Mouse (Mus musculus) embryo, embryonic 10 days (tissue): Measurements from ENCODE around the gene Mpig6b.

ENCODE experiments used
- DNase-seq: peaks from one replicate; pipeline ENCODE4 v3.0.0-alpha.2; 2015; ENCODE audit warnings: low spot score

Mpig6b gene

DNA sequence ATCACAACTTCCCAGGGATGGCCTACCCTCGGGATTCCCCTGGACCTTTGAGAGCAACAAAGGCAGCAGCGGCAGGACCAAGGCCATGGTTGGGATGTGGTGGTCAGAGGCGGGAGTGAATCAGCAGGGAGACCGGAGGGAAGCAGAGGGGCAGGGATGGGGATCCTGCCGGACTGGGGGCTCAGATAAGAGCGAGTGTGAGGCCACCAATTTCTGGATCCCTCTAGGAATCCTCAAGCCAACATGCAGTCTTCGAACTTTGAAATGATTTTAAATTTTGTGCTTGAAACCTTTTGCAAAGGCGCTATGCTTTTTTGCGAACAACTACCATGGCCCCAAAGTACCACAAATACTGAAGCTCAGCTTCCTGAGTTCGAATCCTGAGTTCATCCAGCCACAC, at the start of gene Mpig6b:
TSS of gene Mpig6b (minus strand) at position 101 of the 400 bp plus-strand sequence.
- DNase-seq: no peak

DNA sequence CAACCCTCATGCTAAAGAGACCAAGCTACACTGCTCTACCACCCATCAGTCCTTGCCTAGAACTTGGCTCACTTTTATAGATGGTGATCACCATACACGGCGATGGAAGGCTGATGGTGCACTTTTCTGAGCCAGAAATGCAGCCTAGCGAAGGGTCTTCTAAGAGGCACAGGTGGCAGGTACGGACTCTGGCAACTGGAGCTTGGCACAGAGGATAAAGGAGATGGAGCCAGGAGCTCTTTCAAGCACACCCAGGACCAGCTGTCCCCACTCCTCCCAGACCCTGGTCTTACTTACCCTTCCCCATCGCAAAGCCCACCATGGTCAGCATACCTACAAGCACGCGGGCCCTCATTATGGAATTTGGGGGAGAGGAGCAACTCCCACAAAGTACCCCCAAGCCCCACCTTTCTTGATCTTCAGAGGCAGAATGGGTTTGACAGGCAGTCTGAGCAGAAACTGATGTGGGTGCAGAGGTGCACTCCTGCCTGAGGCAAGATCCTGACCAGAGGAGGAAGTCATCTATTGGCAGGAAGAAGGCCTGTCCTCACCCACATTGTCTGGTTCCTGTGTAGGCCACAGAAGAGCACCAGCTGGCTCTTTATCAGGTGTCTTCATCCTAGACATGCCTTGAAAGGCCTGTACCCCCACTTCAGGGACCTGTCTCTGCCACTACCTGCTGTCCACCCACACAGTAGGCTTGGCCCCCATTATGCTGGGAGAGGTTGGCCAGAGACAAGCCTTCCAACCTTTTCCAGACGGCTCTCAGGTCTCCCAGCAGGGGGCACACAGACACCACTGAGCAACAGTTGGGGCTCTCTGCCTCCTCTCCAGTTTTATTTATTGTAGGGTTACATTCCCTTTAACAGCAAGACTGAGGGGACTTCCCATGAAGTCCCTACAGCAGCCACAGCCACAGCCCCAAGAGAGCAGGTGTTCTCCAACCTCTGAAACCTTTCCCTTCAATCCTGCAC, 49.3 kb upstream of the Mpig6b start, which contains the start of gene Ly6g5b:
TSS of gene Ly6g5b (minus strand) at position 383 of the 974 bp plus-strand sequence.
- DNase-seq: peak; percentile 23

DNA sequence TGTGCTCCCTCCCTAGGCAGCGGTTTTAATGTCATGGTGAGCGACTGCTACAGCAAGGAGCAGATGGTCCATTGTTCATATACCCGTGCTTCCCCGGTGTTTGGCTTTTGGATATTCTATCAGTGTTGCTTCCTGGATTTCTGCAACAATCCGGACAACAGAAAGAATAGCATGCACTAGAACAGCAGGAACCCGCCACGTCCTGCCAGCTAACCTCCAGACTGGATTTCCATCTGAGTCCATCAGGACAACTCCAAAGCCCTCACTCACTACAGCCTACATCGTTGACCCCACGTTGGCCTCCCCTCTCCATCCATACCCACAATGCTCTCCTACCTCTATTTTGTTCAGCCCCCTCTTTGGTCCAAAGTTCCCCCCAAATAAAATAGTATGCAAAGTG, 45.8 kb upstream of the Mpig6b start:
- no peak for DNase-seq

DNA sequence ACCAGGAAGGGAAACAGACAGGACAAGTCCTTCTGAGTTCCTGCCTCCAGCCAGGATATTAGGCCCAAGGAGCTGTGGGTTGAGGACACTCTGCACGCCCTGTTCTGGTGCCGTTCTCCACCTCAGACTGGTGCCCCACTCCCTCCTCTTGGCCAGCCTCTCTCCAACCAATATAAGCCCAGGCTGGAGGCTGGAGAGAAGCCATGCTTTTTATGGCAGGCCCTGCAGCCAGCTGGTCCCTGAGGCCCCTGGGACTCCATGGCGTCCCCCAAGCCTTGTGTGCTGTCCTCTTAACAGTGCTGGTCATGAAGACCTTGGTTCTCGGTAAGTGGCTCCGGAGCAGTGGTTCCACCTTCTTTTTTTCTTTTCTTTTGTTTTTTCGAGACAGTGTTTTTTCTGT, 42.1 kb upstream of the Mpig6b start, which contains the start of gene Ly6g5c:
TSS of gene Ly6g5c (plus strand) at position 183 of the 400 bp plus-strand sequence.
- no peak for DNase-seq

DNA sequence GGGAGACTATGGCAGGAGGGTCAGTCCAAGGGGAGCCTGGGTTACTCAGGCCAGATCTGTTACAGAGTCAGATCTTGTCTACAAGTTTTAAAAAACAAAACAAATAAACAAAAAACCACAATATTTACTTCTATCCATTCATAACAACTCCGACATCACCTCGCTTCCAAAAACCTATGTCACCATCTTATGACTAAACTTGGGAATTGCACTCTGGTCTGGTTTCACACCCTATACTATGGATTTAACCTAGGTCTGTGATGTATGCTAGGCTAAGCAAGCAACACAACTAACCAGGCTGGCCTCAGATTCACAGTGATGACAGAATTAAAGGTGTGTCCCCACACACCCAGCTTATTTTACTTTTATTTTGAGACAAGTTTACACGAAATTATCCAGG, 40.5 kb upstream of the Mpig6b start:
- DNase-seq: no peak

DNA sequence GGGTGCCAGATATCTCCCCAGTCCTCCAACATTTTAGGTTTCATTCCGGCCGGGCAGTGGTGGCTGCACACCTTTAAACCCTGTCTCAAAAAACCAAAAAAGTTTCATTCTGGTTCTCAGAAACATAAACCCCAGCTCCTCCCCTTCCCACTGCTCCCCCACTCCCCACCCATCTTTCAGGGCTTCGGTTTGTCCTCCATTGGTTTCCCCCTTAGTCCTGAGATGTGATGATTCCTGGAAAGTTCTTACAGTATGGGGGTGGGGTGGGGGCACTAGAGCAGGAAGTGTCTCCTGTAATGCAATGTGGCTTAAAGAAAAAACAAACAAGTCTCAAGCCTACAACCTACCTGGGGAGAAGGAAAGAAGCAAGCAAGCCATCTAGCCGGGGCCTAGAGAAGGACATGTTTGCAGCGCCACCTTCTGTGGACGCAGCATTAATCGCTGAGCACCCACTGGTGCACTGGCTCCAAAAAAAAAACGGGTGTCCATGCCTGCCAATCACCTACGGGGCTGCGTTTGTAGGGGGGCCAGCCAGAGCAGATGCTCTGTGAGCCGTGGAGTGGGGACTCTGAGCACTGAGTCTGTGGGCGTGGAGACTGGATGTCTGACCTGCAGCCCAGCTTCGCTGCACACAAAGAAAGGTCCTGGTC, 39.9 kb upstream of the Mpig6b start:
- DNase-seq: peak; percentile 65

DNA sequence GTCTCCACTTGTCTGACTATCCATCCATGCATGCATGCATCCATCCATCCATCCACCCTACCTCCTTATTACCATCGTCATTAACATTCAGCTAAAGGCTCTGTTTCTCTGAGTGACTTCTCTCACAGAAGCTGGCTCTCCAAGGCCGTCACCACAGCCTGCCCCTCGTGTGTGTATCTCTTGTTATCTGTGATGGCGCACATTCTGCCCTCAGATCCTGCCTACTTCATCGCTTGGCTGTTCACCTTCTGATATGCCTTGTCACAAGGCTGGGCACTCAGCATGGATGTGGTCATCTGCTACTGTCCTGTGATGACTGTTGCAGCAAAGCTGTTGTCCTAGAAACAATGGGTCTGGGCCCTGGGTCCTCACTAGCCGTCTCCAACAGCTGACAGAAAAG, 38.8 kb upstream of the Mpig6b start:
- DNase-seq: no peak

DNA sequence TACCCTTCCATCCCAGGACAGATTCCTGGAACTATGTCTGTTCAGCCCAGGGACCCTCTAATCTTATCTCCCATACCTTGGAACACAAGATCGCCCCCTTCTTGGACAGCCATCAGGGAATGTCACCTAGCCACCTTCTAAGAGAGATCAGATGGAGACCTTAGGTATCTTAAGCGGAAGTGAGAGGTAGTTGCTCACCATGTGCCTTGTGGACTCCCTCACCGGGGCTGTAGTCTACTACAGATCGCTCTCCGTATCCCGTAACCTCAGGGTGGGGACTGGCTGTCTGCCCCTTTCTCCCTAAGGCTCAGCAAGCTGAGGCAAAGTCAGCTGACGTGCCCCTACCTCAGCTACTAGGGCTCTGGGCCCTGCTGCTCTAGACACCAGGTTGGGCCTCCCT, 38.1 kb upstream of the Mpig6b start:
- DNase-seq: no peak

DNA sequence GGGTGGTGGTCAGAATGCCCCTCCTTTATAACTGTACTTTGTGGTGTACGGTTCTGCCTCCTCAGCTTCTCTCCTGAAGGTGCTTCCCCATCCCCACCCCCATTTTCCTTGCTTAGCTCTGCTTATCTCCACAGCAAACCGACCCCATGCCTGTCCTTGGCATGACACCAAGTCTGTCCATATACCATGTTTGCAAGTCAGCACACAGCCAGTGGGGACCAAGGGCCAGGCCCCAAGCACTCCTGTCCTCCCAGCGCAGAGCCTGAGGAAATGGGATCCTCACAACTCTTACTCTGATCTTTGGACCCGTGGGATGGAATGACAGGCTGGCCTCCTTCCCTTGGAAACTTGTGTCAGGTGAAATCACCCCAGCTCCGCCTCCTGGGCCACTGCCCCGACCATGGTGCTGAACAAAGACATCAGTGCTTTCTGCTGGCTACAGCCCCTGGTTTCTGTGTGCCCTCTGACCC, 37.3 kb upstream of the Mpig6b start:
- no peak for DNase-seq

DNA sequence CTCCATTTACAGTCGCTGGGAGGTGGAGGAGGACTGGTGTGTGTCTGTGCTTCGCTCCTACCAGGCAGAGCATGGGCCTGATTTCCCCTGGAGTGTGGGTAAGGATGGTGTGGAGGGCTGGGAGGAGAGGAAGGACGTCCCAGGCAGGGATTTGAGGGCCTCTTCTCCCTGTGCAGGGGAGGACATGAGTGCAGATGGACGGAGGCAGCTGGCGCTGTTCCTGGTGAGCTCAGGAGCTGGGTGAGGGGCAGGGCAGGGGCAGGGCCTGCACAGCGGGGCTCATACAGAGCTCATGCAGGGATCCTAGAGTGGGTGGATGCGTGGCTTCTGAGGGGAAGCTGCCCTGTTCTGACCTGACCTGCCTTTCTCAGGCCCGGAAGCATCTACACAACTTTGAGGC, 36.3 kb upstream of the Mpig6b start:
- DNase-seq: no peak

DNA sequence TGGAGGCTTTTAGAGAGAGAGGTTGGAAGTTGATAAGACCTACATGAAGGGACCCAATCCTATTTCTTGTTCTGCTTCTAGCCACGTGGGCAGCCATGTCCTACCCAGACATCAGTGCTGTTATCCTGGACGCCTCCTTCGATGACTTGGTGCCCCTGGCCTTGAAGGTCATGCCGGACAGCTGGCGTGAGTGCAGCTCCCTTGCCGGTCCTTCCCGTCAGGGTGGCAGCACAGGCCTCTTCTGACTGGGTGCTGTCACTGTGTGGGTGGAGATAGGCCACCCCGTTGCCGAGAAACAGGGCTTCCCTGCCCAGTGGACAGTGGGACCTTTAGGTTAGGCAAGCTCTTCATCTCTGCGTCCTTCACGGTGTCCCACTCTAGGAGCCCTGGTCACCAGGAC, 35.2 kb upstream of the Mpig6b start:
- DNase-seq: no peak

DNA sequence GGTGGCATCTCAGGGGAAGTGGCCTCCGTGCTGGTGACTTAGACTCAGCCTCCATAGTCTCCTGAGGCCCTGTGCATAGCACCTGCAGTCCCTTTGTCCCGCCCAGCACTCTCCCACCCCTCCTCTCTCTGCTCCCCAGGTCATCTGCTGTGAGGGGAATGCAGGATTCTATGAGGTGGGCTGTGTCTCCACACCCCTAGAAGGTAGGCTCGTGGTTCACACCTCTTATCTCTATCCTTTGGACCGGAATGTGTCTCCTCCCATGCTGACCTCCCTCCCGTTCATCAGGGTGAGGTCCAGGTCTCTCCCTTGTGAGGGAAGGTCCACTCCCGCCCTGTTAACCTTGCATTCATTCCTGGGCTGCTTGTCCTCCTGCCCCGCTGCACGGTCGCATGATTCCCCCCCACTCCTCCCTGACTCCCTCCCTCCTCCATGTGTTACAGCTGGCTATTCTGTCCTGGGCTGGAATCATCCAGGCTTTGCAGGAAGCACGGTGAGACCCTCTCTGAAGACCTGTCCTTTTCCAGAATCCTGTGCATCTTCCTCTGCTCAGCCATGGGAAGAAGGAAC, 34.3 kb upstream of the Mpig6b start:
- DNase-seq: no peak

DNA sequence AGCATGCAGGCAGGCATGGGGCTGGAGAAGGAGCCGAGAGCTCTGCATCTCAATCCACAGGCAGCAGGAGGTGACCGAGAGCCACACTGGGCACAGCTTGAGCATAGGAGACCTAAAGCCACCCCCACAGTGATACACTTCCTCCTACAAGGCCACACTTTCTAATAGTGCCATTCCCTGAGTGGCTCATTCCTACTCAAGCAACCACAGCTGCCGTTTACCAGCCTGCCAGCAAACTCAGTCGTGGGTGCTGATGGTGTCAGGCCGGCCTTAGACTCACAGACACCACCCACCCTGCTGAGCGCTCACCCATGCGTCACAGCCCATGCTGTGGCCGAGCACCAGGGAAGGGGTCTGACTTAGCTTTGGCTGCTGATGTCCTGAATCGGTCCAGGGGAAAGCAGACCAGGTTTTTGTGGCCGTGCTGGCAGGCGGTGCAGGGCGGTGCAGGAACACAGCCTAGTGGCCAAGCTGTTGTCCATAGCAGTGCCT, 31.2 kb upstream of the Mpig6b start:
- DNase-seq: no peak

DNA sequence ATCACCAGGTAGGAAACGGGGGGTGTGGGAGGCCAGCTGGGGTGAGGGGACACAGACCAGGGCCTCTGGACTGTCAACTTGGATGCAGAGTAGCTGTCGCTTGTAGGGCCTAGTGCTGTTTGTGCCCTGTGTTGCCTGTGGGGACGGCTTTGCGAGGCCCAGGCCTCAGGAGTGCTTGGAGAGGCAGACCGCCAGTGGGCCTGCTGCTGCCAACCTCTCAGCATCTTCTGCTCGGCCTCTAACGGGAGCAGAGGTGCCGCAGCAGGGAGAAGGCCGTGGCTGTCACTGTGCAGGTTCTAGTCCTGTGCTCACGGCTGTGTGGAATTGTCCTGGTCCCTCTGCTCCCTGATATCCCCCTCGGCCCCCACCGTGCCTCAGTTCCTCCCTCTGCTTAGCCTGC, 30.6 kb upstream of the Mpig6b start:
- DNase-seq: no peak

DNA sequence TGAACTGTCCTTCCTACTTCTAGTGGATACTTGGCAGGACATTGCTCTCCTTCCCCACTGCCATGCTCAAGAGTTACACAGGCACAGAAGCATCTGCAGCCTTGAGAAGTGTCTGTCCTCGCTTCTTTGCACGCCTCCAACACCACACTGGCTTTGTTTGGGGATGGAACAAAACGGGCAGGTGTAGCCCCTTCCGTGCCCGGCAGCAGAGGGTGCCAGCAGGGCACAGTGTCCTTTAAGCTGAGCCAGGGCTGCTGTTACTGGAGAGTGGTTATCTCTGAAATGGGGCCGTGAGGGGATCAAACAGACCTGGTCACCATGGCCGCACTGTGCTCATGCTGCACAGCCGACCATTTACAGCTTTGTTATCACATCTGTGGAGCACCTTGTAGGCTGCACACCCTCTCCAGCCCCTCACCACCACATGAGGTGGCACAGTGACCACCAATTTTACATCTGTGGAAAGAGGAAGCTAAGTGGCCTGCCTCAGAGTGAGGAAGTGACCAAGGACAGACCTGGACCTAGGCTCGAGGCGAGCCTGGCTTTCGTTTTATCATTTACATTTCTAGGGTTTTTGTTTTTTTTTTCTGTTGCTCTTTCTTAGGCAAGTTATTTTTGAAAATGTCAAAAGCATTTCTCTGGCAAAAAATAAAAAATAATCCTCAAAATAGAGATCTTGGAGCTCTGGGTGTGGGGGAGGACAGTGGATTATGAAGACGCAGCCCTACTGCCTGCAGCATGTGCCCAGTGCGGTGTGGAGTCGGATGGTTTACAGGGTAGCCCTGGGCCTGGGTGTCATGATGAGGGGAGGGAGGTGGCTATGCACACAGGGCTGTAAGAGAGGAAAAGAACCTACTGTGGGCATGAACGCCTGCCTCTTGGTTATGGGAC, 28.7 kb upstream of the Mpig6b start:
- no peak for DNase-seq

DNA sequence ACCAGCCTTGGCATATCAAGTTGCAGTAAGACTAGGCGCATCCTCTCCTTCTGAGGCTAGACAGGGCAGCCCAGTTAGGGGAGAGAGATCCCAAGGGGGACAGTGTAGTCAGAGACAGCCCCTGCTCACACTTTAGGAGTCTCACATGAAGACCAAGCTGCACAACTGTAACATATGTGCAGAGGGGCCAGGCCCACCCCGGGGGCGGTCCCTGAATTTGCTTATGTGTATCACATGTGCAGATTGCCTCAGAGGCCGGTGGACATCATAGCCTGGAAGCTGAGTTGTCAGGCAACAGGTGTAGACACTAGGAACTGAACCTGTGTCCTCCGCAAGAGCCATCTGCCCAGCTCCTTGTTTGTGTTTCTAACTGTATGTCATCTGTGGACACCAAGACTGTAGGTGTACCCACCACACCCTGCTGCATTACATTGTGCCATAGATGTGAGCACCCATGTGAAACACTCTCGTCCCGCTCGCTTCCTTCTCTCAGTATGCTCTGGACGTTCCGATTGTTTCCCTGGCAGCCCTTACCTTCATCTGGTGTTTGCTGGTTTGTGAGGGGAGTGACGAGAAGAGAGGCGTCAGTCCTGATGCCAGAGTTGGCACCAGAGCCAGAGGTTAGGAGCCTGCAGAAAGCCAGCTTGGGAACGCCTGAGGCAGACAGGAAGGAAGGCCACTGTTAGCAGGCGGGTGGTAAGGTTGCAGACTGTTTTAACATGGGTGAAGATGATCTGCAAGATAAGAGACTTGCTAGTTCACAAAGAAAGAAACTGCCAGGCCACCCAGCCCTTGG, 26.6 kb upstream of the Mpig6b start:
- DNase-seq: no peak

DNA sequence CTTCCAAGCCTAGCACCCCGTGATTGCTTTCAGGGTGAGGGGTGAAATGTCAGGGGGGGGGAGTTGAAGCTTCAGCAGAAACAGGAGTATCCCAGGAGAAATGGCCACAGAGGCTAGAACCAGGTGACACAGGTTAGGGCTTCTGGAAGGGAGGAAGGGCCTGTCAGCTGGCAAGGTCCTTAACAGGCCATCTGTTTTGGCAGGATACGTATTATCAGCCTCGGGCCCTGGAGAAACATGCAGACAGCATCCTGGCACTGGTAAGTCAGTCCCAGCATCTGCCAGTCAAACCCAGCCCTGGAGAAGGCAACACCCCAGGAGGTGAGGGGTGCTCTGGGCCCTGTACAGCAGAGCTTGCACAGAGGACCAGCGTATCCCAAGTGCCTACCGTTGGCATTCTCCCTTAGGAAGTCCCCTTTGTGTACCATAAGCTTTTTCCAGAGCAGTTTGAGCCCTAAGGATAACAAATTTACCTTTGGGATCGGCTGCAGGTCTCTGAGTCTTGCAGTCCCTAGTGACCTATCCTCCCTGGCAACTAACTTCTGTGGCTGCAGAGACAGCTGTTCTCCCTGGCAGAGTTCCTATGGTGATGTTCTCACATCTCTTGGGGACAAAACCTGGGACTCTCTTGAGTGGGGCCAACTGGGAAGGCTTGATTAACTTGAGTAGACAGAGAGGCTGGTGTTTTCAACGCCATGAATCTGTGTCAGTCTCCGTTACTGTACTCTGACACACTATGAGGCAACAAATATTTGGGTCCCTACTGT, 24.4 kb upstream of the Mpig6b start:
- DNase-seq: no peak

DNA sequence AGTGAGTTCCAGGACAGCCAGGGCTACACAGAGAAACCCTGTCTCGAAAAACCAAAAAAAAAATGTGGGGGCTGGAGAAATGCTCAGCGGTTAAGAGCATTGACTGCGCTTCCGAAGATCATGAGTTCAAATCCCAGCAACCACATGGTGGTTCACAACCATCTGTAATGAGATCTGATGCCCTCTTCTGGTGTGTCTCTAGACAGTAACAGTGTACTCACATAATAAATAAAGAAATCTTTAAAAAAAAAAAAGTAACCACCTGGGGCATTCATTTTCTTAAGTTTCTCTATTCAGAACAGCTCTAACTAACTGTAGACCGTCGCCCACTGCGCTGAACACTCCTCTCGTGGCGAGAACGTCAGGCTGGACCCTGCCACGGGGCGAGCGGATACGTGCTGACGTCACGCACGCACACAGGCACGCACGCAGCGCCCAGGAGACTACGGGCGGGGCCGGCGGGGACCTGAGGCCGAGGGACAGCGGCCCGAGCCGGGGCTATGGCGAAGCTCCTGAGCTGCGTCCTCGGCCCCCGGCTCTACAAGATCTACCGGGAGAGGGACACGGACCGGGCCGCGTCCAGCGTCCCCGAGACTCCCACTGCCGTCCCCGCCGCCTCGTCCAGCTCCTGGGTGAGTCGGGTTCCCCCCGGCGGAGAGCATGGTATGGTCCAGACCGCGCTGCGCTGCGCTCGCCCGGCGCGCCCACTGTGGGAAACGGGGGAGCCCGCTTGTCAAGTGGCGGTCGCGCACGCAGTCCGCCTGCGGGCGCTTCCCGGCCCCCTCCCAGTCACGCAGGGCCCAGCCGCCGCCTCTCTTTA, 23.1 kb upstream of the Mpig6b start, which contains the start of gene Abhd16a:
TSS of gene Abhd16a (plus strand) at position 439 of the 820 bp plus-strand sequence.
- peak; percentile 98 for DNase-seq

DNA sequence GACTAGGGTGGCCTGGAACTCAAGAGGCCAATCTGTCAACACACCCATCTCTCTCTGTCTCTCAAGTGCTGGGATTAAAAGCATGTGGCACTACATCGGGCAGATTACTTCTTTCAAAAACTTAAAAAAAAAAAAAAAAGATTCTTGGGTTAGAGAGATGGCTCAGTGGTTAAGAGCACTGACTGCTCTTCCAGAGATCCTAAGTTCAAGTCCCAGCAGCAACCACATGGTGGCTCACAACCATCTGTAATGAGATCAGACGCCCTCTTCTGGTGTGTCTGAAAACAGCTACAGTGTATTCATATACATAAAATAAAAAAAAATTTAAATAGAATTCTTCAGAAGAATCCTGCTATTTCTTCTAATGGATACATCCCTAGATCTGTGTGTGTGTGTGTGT, 22.2 kb upstream of the Mpig6b start:
- DNase-seq: no peak
